Mouse (Mus musculus): ENCODE data around the gene Nckap5. TPM values are rescaled to one million over a fixed set of nuclear protein-coding genes. Genes with fewer than 3 reads are reported as not detected.
A peak's percentile ranks its signal among the peaks of the same experiment; 100 is the strongest.

Nckap5 gene
- total RNA-seq, 1 experiment: 0.18 TPM

DNA sequence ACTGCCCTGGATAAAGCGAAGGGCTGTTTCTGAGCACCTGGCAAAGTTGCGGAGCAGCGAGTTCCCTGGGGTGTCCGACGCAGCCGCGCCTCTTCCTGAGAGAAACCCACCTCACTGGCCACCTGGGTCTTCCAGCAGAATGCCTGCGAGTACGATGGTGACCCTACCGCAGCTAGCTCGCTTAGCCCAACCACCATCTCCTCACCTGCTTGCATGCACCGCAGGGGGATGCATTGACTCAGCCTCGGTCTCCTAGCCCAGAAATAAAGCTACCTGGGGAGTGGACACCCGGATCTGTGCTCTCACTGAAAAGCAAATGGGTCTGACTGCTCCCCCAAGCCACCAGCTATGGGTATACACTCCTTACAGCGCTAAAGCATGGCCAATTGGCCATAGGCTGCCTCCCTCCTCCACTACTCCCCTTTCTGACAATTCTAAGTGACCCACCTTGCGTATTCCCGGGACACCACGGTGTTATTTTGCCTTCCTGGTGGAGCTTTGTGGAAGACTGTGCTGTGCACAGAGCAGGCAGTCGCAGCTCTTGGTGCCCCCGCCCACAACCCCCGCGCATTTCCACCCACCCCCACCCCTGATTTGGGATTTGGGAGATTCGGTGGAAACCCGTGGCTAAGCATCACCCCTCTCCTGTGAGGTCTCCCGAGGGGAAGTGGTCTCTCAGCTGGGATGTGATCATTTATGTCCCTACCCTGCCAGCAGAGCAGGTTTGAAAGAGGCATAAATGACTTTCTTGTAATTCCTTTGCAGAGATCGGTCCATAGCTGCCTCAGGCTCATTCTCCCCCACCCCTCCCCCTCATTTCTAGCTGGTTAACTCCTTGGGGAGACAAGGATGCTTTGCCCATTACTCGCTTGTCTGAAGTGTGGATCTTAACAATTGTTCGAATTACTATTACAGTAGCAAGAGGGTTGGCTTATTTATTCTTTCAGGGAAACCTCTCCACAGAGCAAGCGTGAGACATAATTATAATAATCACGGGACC, 917.7 kb downstream of the Nckap5 start, which contains the start of gene Lypd1:
TSS of gene Lypd1 (minus strand) at position 501 of the 1,000 bp plus-strand sequence.
- no peak for DNase-seq (ENCODE audit: low read depth, low spot score)
- peak within 1 kb of the TSS; percentile 27 to 50 for H3K4me3 ChIP-seq (ENCODE audit: insufficient read depth in 1 of 2, low read depth in 1 of 2, low read length in 2 of 2, poor library complexity in 1 of 2, severe bottlenecking in 1 of 2)
- TF ChIP-seq ZNF384 (IDR thresholded peaks at IDR 0.05; ENCODE audit: low read depth, low read length): no peak
- no peak for TF ChIP-seq MAFK (IDR thresholded peaks at IDR 0.05; ENCODE audit: insufficient read depth, low read depth, low read length)
- TF ChIP-seq CHD2 (IDR thresholded peaks at IDR 0.05; ENCODE audit: low read depth, low read length): no peak
- no peak for TF ChIP-seq HCFC1 (IDR thresholded peaks at IDR 0.05; ENCODE audit: borderline replicate concordance, insufficient read depth, low read length)
- no peak for TF ChIP-seq ZC3H11A (IDR thresholded peaks at IDR 0.05; ENCODE audit: borderline replicate concordance, low read depth, low read length)
- in situ Hi-C loops (cut with MboI; ENCODE audit: low sequenced_read_pairs in 2 of 2, unreplicated experiment in 2 of 2): no loop called here
- H3K36me3 ChIP-seq (ENCODE audit: control insufficient read depth, insufficient read depth, low read length, poor library complexity, severe bottlenecking): no peaks in the 10 kb centered on the region
- H3K9ac ChIP-seq (ENCODE audit: insufficient read depth, low read depth, low read length, poor library complexity, severe bottlenecking): peak within 1 kb of the TSS; percentile 4; the same call in 1 of the 2 replicates
- no peak within 1 kb of the TSS for H3K27ac ChIP-seq (ENCODE audit: insufficient read depth, low read depth, low read length, poor library complexity, severe bottlenecking)
- 0 out of 4 replicates have a peak, but pooled peaks cover 0 to 2% of the 10 kb centered on the region in 2 experiments for H3K4me1 ChIP-seq (ENCODE audit: control insufficient read depth in 2 of 2, insufficient read depth in 2 of 2, low read length in 2 of 2, poor library complexity in 1 of 2)
- no peaks in the 10 kb centered on the region for H3K9me3 ChIP-seq (ENCODE audit: control insufficient read depth, insufficient read depth, low read depth, low read length)

GRCm38 (mm10) chr1:125911901-125912445, 918.6 kb downstream of the Nckap5 start:
- Histone ChIP-seq H3K27ac (ENCODE audit: insufficient read depth, low read depth, low read length, poor library complexity, severe bottlenecking) (no peak overlapping the region), H3K4me3 (ENCODE audit: insufficient read depth in 1 of 2, low read depth in 1 of 2, low read length in 2 of 2, poor library complexity in 1 of 2, severe bottlenecking in 1 of 2) (peak overlapping the region; percentile 27 to 50), H3K9me3 (ENCODE audit: control insufficient read depth, insufficient read depth, low read depth, low read length) (no peaks in the 10 kb centered on the region), H3K4me1 (ENCODE audit: control insufficient read depth in 2 of 2, insufficient read depth in 2 of 2, low read length in 2 of 2, poor library complexity in 1 of 2) (0 out of 4 replicates have a peak, but pooled peaks cover 0 to 2% of the 10 kb centered on the region in 2 experiments), H3K9ac (ENCODE audit: insufficient read depth, low read depth, low read length, poor library complexity, severe bottlenecking) (peak overlapping the region; percentile 4; the same call in 1 of the 2 replicates), H3K36me3 (ENCODE audit: control insufficient read depth, insufficient read depth, low read length, poor library complexity, severe bottlenecking) (no peaks in the 10 kb centered on the region)
- in situ Hi-C loops (cut with MboI; ENCODE audit: low sequenced_read_pairs in 2 of 2, unreplicated experiment in 2 of 2): no loop called here
- peak; percentile 51 for DNase-seq (ENCODE audit: low read depth, low spot score)
- TF ChIP-seq HCFC1 (IDR thresholded peaks at IDR 0.05; ENCODE audit: borderline replicate concordance, insufficient read depth, low read length) (no peak), MAFK (IDR thresholded peaks at IDR 0.05; ENCODE audit: insufficient read depth, low read depth, low read length) (no peak), ZNF384 (IDR thresholded peaks at IDR 0.05; ENCODE audit: low read depth, low read length) (no peak), ZC3H11A (IDR thresholded peaks at IDR 0.05; ENCODE audit: borderline replicate concordance, low read depth, low read length) (no peak), CHD2 (IDR thresholded peaks at IDR 0.05; ENCODE audit: low read depth, low read length) (no peak)

DNA sequence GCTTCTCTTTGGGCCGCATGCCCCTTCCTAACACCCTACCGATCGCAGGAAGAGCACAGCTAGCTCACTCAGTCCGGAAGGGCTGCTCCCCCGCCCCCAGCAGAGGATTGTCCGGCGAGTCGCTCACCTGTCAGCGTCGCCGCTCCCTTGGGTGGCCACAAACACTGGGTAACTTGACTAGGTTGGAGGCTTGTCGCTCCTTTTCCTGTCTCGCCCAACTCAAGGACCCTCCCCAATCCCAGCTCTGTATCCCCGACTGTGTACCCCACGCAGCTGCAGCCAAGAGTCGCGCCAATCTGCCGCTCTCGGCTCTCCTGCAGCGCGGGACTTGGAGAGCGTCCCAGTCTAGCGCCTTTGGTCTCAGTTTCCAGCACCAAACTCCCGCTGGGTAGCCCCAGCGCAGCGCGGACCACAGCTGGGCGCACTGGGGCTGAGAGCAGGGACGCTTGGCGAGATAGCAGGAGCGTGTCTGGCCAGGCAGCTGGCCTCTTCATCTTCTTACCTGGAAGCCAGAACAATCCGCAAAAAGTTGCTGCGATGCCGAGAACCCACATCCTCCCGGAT, 919.2 kb downstream of the Nckap5 start:
- peak overlapping the region; percentile 4; the same call in 1 of the 2 replicates for H3K9ac ChIP-seq (ENCODE audit: insufficient read depth, low read depth, low read length, poor library complexity, severe bottlenecking)
- in situ Hi-C loops (cut with MboI; ENCODE audit: low sequenced_read_pairs in 2 of 2, unreplicated experiment in 2 of 2): no loop called here
- DNase-seq (ENCODE audit: low read depth, low spot score): peak; percentile 20
- TF ChIP-seq ZC3H11A (IDR thresholded peaks at IDR 0.05; ENCODE audit: borderline replicate concordance, low read depth, low read length) (no peak), MAFK (IDR thresholded peaks at IDR 0.05; ENCODE audit: insufficient read depth, low read depth, low read length) (no peak), CHD2 (IDR thresholded peaks at IDR 0.05; ENCODE audit: low read depth, low read length) (no peak), ZNF384 (IDR thresholded peaks at IDR 0.05; ENCODE audit: low read depth, low read length) (no peak), HCFC1 (IDR thresholded peaks at IDR 0.05; ENCODE audit: borderline replicate concordance, insufficient read depth, low read length) (no peak)
- peak overlapping the region; percentile 27 to 50 for H3K4me3 ChIP-seq (ENCODE audit: insufficient read depth in 1 of 2, low read depth in 1 of 2, low read length in 2 of 2, poor library complexity in 1 of 2, severe bottlenecking in 1 of 2)
- 0 out of 4 replicates have a peak, but pooled peaks cover 0 to 2% of the 10 kb centered on the region in 2 experiments for H3K4me1 ChIP-seq (ENCODE audit: control insufficient read depth in 2 of 2, insufficient read depth in 2 of 2, low read length in 2 of 2, poor library complexity in 1 of 2)
- no peaks in the 10 kb centered on the region for H3K36me3 ChIP-seq (ENCODE audit: control insufficient read depth, insufficient read depth, low read length, poor library complexity, severe bottlenecking)
- no peak overlapping the region for H3K27ac ChIP-seq (ENCODE audit: insufficient read depth, low read depth, low read length, poor library complexity, severe bottlenecking)
- H3K9me3 ChIP-seq (ENCODE audit: control insufficient read depth, insufficient read depth, low read depth, low read length): no peaks in the 10 kb centered on the region

- no peak overlapping the region for H3K9ac ChIP-seq (ENCODE audit: insufficient read depth, low read depth, low read length, poor library complexity, severe bottlenecking)
- H3K9me3 ChIP-seq (ENCODE audit: control insufficient read depth, insufficient read depth, low read depth, low read length): no peaks in the 10 kb centered on the region
- H3K4me1 ChIP-seq (ENCODE audit: control insufficient read depth in 2 of 2, insufficient read depth in 2 of 2, low read length in 2 of 2, poor library complexity in 1 of 2): 0 out of 4 replicates have a peak, but pooled peaks cover 0 to 2% of the 10 kb centered on the region in 2 experiments
- H3K27ac ChIP-seq (ENCODE audit: insufficient read depth, low read depth, low read length, poor library complexity, severe bottlenecking): no peak overlapping the region
- H3K36me3 ChIP-seq (ENCODE audit: control insufficient read depth, insufficient read depth, low read length, poor library complexity, severe bottlenecking): no peaks in the 10 kb centered on the region
- TF ChIP-seq HCFC1 (IDR thresholded peaks at IDR 0.05; ENCODE audit: borderline replicate concordance, insufficient read depth, low read length): no peak
- no peak for TF ChIP-seq CHD2 (IDR thresholded peaks at IDR 0.05; ENCODE audit: low read depth, low read length)
- in situ Hi-C loops (cut with MboI; ENCODE audit: low sequenced_read_pairs in 2 of 2, unreplicated experiment in 2 of 2): no loop called here
- no peak for DNase-seq (ENCODE audit: low read depth, low spot score)
- H3K4me3 ChIP-seq (ENCODE audit: insufficient read depth in 1 of 2, low read depth in 1 of 2, low read length in 2 of 2, poor library complexity in 1 of 2, severe bottlenecking in 1 of 2): no peak overlapping the region
Observed at GRCm38 (mm10) chr1:125910871-125911265, 919.7 kb downstream of the Nckap5 start.

Measured in ES-E14 (cell line).